Mouse (Mus musculus) forebrain, embryonic 13.5 days (tissue): ENCODE results near the gene Zfp775. TPM values are rescaled to one million over a fixed set of nuclear protein-coding genes. Genes with fewer than 3 reads are reported as not detected.

Experiments used
- ATAC-seq: fragments of 200-750 bp; cut with Nextera tagmentation; 2 replicates; pipeline ENCODE4 v1.8.0; 2017
- H3K27ac ChIP-seq: fragments of 300-500 bp; sonication (generic); 2 replicates; pipeline ENCODE4 v1.5.1; 2015; ENCODE audit warnings: inconsistent platforms, mild to moderate bottlenecking, moderate library complexity
- H3K27me3 ChIP-seq: fragments of 300-500 bp; sonication (generic); 2 replicates; pipeline ENCODE4 v1.6.1; 2015; ENCODE audit warnings: mild to moderate bottlenecking, inconsistent platforms
- H3K36me3 ChIP-seq: fragments of 300-500 bp; sonication (generic); 2 replicates; pipeline ENCODE4 v1.6.1; 2015; ENCODE audit warnings: mild to moderate bottlenecking, inconsistent platforms; ENCODE audit not compliant: poor library complexity, severe bottlenecking
- H3K4me1 ChIP-seq: fragments of 300-500 bp; sonication (generic); 2 replicates; pipeline ENCODE4 v1.6.1; 2015; ENCODE audit warnings: inconsistent platforms
- H3K4me2 ChIP-seq: fragments of 300-500 bp; sonication (generic); 2 replicates; pipeline ENCODE4 v1.6.1; 2015; ENCODE audit warnings: inconsistent platforms, mild to moderate bottlenecking, moderate library complexity
- H3K4me3 ChIP-seq: fragments of 300-500 bp; sonication (generic); 2 replicates; pipeline ENCODE4 v1.5.1; 2015; ENCODE audit warnings: mild to moderate bottlenecking, inconsistent platforms
- H3K9ac ChIP-seq: fragments of 300-500 bp; sonication (generic); 2 replicates; pipeline ENCODE4 v1.6.1; 2015; ENCODE audit warnings: mild to moderate bottlenecking, inconsistent platforms
- H3K9me3 ChIP-seq: fragments of 300-500 bp; sonication (generic); replicated peaks from 2 replicates; pipeline ENCODE4 v1.6.1; 2016; ENCODE audit warnings: inconsistent platforms
- WGBS: fragments of 180-500 bp; shearing (Covaris S2); methylation state at CpG from one replicate; pipeline ENCODE4 v1.1.7; 2015; 5-methylcytosine and 5-hydroxymethylcytosine counted together
- polyA plus RNA-seq: library from polyadenylated mRNA; unstranded; fragments of >200 nt; fragmentation: Nextera tagmentation; extraction: Ambion mirVana; gene quantifications from 2 replicates; pipeline ENCODE4 v1.2.1, GENCODE M21; 2015

Zfp775 gene
- polyA plus RNA-seq, 1 experiment from 2014 or later, result 13.4 TPM

GRCm38 (mm10) chr6:48594043-48594738, 7.7 kb upstream of the Zfp775 start:
- H3K9me3 ChIP-seq, result peaks cover 25% of the 10 kb centered on the region
- peak overlapping the region; percentile 84 for H3K9ac ChIP-seq
- ATAC-seq, result peak; percentile 70
- peak overlapping the region; percentile 89 for H3K27ac ChIP-seq
- peaks cover 42% of the 10 kb centered on the region for H3K36me3 ChIP-seq
- H3K27me3 ChIP-seq, result no peaks in the 10 kb centered on the region
- peak overlapping the region; percentile 70 for H3K4me3 ChIP-seq
- H3K4me2 ChIP-seq, result peak overlapping the region; percentile 75
- 3% methylated on average over 31 of the region's 41 CpGs for WGBS
- H3K4me1 ChIP-seq, result peaks cover 18% of the 10 kb centered on the region

- peak overlapping the region; percentile 75 for H3K4me2 ChIP-seq
- H3K27ac ChIP-seq, result no peak overlapping the region
- peaks cover 18% of the 10 kb centered on the region for H3K4me1 ChIP-seq
- H3K4me3 ChIP-seq, result peak overlapping the region; percentile 70
- no peaks in the 10 kb centered on the region for H3K27me3 ChIP-seq
- WGBS, result 44% methylated on average over 1 of the region's 1 CpGs
- H3K9ac ChIP-seq, result peak overlapping the region; percentile 84; the same call in 1 of the 2 replicates
- ATAC-seq, result no peak
- peaks cover 25% of the 10 kb centered on the region for H3K9me3 ChIP-seq
- H3K36me3 ChIP-seq, result peaks cover 51% of the 10 kb centered on the region
Measured at GRCm38 (mm10) chr6:48595278-48595677, 6.6 kb upstream of the Zfp775 start.

DNA sequence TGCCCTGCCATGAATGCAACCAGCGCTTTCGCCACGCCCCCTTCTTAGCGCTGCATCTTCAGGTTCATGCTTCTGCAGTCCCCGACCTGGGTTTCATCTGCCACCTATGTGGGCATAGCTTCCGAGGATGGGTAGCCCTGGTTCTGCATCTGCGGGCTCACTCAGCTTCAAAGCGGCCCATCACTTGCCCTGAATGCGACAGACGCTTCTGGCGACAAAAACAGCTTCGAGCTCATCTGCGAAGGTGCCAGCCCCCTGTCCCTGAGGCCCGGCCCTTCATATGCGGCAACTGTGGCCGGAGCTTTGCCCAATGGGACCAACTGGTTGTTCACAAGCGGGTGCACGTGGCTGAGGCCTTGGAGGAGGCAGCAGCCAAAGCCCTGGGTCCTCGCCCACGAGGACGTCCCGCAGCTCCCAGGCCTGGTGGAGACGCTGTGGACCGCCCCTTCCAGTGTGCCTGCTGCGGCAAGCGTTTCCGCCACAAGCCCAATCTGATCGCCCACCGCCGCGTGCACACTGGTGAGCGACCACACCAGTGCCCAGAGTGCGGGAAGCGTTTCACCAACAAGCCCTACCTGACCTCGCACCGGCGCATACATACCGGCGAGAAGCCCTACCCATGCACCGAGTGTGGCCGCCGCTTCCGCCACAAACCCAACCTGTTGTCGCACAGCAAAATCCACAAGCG, 5.2 kb upstream of the Zfp775 start:
- peaks cover 51% of the 10 kb centered on the region for H3K36me3 ChIP-seq

GRCm38 (mm10) chr6:48597233-48597625, 4.6 kb upstream of the Zfp775 start:
- Histone ChIP-seq H3K36me3 (peaks cover 51% of the 10 kb centered on the region), H3K4me3 (no peak overlapping the region), H3K27ac (no peak overlapping the region), H3K4me1 (peaks cover 25% of the 10 kb centered on the region), H3K9me3 (peaks cover 25% of the 10 kb centered on the region), H3K4me2 (no peak overlapping the region), H3K27me3 (no peaks in the 10 kb centered on the region), H3K9ac (no peak overlapping the region)
- 96% methylated on average over 27 of the region's 27 CpGs for WGBS
- no peak for ATAC-seq

More for the DNA sequence above, 5.2 kb upstream of the Zfp775 start:
- Histone ChIP-seq H3K4me1 (peaks cover 24% of the 10 kb centered on the region), H3K4me3 (no peak overlapping the region), H3K9ac (no peak overlapping the region), H3K27me3 (no peaks in the 10 kb centered on the region), H3K27ac (no peak overlapping the region), H3K9me3 (peaks cover 25% of the 10 kb centered on the region), H3K4me2 (no peak overlapping the region)
- ATAC-seq, result no peak
- 96% methylated on average over 45 of the region's 45 CpGs for WGBS

DNA sequence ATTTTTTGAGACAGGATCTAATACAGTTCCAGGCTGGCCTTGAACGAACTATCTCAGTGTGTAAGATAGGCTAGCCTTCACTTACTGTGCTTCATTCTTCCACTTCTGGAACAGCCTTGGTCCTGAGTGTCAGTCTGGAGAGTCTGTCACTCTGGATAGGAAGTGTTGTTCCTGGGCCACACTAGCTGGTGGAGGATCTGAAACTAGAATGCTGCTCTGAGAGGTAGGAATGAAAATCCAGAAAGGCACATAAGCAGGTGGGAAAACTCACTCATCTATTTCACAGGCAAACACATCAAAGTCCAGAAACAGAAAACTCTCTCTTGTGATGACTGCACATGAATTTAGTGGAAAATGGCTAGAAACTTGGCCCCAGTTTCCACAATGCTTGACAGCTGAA, 1.3 kb upstream of the Zfp775 start:
- peaks cover 46% of the 10 kb centered on the region for H3K36me3 ChIP-seq
- no peaks in the 10 kb centered on the region for H3K27me3 ChIP-seq
- ATAC-seq, result no peak
- no peak overlapping the region for H3K4me2 ChIP-seq
- H3K4me1 ChIP-seq, result peaks cover 15% of the 10 kb centered on the region
- peak overlapping the region; percentile 83; the same call in 1 of the 2 replicates for H3K27ac ChIP-seq
- 94% methylated on average over 1 of the region's 1 CpGs for WGBS
- H3K4me3 ChIP-seq, result no peak overlapping the region
- H3K9me3 ChIP-seq, result peaks cover 25% of the 10 kb centered on the region
- H3K9ac ChIP-seq, result peak overlapping the region; percentile 89; the same call in 1 of the 2 replicates

DNA sequence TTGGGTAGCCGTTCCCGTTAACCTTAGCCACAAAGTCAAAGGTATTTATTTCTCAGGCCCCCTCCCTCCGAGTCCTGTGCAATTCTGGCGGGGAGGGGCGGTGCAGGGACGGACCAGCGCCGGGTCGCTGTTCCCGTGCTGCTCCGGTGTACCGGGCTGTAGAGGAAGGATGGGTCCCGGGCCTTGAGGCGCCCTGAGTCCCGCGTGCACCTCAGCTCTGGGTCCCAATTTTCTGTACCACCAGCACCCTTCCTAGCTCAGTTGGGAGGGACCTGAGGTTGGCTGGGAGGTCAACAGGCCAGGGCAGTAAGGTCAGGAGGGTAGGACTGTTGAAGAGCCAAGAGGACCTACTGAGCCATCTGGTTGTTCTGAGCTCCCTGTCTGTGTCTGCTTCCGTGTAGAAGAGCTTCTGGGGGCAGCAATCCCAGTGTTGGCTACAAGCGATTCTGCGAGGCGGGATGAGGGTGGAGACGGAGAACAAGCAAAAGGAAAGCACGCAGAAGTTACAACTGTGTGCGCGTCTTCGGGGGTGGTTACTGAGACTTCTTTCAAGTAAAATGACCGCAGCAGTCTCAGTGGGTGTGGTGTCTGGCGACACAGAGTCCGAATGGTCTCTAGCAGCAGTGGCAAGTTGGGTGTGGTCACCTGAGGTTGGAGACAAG, 348 bp downstream of the Zfp775 start:
- H3K4me3 ChIP-seq, result peak overlapping the region; percentile 77
- no peaks in the 10 kb centered on the region for H3K27me3 ChIP-seq
- H3K4me1 ChIP-seq, result peaks cover 15% of the 10 kb centered on the region
- peak overlapping the region; percentile 89 for H3K4me2 ChIP-seq
- peaks cover 29% of the 10 kb centered on the region for H3K36me3 ChIP-seq
- peak overlapping the region; percentile 89 for H3K9ac ChIP-seq
- peaks cover 10% of the 10 kb centered on the region for H3K9me3 ChIP-seq
- peak overlapping the region; percentile 83 for H3K27ac ChIP-seq
- WGBS, result 2% methylated on average over 28 of the region's 28 CpGs
- peak; percentile 84 for ATAC-seq

GRCm38 (mm10) chr6:48608124-48608523, 6.3 kb downstream of the Zfp775 start:
- H3K4me1 ChIP-seq, result peaks cover 4% of the 10 kb centered on the region; the same call in 1 of the 2 replicates
- H3K36me3 ChIP-seq, result peaks cover 7% of the 10 kb centered on the region
- ATAC-seq, result no peak
- no peak overlapping the region for H3K4me3 ChIP-seq
- no peak overlapping the region for H3K9ac ChIP-seq
- H3K9me3 ChIP-seq, result no peaks in the 10 kb centered on the region
- H3K27ac ChIP-seq, result no peak overlapping the region
- WGBS, result 61% methylated on average over 2 of the region's 2 CpGs
- no peaks in the 10 kb centered on the region for H3K27me3 ChIP-seq
- H3K4me2 ChIP-seq, result no peak overlapping the region

DNA sequence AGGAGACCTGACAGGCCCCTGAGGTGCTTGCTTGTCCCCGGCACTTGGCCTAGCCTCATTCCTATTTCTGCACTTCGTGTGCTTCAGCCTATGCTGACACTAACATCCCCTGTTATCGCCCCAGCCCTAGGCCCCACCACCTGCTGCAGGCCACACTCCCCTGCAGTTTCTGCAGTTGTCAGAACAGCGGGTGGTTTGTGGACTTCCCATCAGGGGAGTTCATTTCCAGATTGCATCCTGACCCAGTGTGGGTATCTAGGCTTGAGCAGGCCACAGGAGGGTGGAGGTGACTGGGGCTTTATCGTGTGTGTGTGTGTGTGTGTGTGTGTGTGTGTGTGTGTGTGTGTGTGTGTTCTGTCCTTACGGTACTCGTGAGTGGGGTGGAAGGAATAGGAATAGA, 7.6 kb downstream of the Zfp775 start:
- H3K36me3 ChIP-seq, result peaks cover 20% of the 10 kb centered on the region
- H3K27me3 ChIP-seq, result no peaks in the 10 kb centered on the region
- WGBS, result 65% methylated on average over 6 of the region's 7 CpGs
- H3K4me1 ChIP-seq, result peaks cover 4% of the 10 kb centered on the region; the same call in 1 of the 2 replicates
- H3K9me3 ChIP-seq, result no peaks in the 10 kb centered on the region
- no peak overlapping the region for H3K4me2 ChIP-seq
- H3K27ac ChIP-seq, result no peak overlapping the region
- ATAC-seq, result no peak
- no peak overlapping the region for H3K4me3 ChIP-seq
- no peak overlapping the region for H3K9ac ChIP-seq

GRCm38 (mm10) chr6:48610657-48611056, 8.8 kb downstream of the Zfp775 start:
- Histone ChIP-seq H3K4me3 (no peak overlapping the region), H3K4me1 (peaks cover 4% of the 10 kb centered on the region; the same call in 1 of the 2 replicates), H3K27me3 (no peaks in the 10 kb centered on the region), H3K9ac (no peak overlapping the region), H3K36me3 (peaks cover 24% of the 10 kb centered on the region), H3K9me3 (no peaks in the 10 kb centered on the region), H3K27ac (no peak overlapping the region), H3K4me2 (no peak overlapping the region)
- no peak for ATAC-seq
- WGBS, result 93% methylated on average over 3 of the region's 3 CpGs

DNA sequence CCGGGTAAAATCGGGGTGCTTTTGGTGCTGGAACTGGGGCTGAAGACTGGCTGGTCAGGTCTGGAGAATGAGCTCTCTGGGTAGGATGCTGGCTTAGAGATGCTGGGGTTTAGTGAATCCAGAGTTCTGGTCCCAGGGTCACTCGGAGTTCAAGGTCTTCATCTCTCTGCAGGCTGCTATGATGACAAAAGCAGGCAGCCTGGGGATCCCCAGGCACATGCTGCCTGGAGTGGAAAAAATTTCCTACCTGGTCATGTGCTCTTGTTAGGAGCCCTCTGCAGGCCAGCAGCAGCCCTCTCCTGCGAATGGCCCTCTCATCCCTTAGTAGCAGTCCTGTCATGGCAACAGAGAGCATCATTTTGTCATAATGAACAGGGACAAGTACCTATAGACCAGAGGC, 11.6 kb downstream of the Zfp775 start:
- ATAC-seq, result no peak
- Histone ChIP-seq H3K27me3 (no peaks in the 10 kb centered on the region), H3K4me3 (no peak overlapping the region), H3K4me2 (no peak overlapping the region), H3K9ac (no peak overlapping the region), H3K9me3 (no peaks in the 10 kb centered on the region), H3K36me3 (peaks cover 32% of the 10 kb centered on the region), H3K4me1 (peaks cover 4% of the 10 kb centered on the region; the same call in 1 of the 2 replicates), H3K27ac (no peak overlapping the region)
- WGBS, result 86% methylated on average over 4 of the region's 4 CpGs

DNA sequence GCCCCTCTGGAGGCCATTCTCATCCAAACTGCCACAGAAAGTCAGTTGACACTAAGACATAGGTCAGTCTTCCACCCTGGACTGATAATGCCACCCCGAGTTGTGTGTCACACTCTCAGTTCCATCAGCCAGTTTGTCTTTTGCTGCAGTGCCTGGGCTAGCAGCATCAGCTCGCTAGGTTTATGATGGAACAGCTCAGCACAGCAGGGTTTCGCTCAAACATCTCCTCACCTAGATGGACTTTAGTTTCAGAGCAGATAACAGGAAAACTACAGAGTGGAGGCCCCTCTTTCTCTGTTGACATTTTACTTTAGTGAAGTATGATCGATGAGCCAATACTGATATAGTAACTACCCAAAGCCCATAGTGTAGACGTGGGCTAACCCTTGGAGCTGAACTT, 12.9 kb downstream of the Zfp775 start:
- Histone ChIP-seq H3K9ac (no peak overlapping the region), H3K27ac (no peak overlapping the region), H3K36me3 (peaks cover 42% of the 10 kb centered on the region), H3K4me1 (no peaks in the 10 kb centered on the region), H3K27me3 (no peaks in the 10 kb centered on the region), H3K4me2 (no peak overlapping the region), H3K9me3 (no peaks in the 10 kb centered on the region), H3K4me3 (no peak overlapping the region)
- WGBS, result 94% methylated on average over 5 of the region's 5 CpGs
- ATAC-seq, result no peak

DNA sequence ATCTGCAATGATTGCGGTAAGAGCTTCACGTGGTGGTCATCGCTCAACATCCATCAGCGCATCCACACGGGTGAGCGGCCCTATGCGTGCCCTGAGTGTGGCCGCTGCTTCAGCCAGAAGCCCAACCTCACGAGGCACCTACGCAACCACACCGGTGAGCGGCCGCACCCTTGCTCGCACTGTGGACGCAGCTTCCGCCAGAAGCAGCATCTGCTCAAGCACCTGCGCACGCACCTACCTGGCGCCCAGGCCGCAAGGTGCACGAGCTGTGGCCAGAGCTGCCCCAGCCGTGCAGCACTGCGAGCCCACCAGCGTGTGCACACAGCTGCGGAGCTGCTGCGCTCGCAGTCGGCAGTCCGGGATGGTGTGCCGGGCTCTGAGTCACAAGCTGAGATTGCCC, 18.2 kb downstream of the Zfp775 start:
- H3K36me3 ChIP-seq, result peaks cover 43% of the 10 kb centered on the region
- WGBS, result 93% methylated on average over 30 of the region's 30 CpGs
- ATAC-seq, result no peak

More for the DNA sequence above, 18.2 kb downstream of the Zfp775 start:
- Histone ChIP-seq H3K9me3 (no peaks in the 10 kb centered on the region), H3K27me3 (0 out of 2 replicates have a peak, but pooled peaks cover under 1% of the 10 kb centered on the region), H3K4me3 (no peak overlapping the region), H3K4me1 (no peaks in the 10 kb centered on the region), H3K4me2 (no peak overlapping the region), H3K27ac (no peak overlapping the region), H3K9ac (no peak overlapping the region)
